Mouse (Mus musculus) kidney, postnatal 0 days (tissue): ENCODE results near the gene Iqsec1. TPM values are rescaled to one million over a fixed set of nuclear protein-coding genes. Genes with fewer than 3 reads are reported as not detected.
A peak's percentile ranks its signal among the peaks of the same experiment; 100 is the strongest.

Experiments
- ATAC-seq: fragments of 200-750 bp; cut with Nextera tagmentation; replicated peaks from 2 replicates; pipeline ENCODE4 v1.8.0; 2017; ENCODE audit warnings: low read depth, moderate number of reproducible peaks, moderate TSS enrichment, moderate library complexity; ENCODE audit not compliant: low FRiP score
- DNase-seq: peaks from one replicate; pipeline ENCODE4 v3.0.0-alpha.2; 2016; ENCODE audit warnings: low spot score
- H3K27ac ChIP-seq: fragments of 300-500 bp; sonication (generic); 2 replicates; pipeline ENCODE4 v1.5.1; 2014; ENCODE audit warnings: mild to moderate bottlenecking
- H3K27me3 ChIP-seq: fragments of 300-500 bp; sonication (generic); 2 replicates; pipeline ENCODE4 v1.6.1; 2014; ENCODE audit warnings: low read length, mixed read lengths; ENCODE audit not compliant: insufficient read depth
- H3K36me3 ChIP-seq: fragments of 300-500 bp; sonication (generic); 2 replicates; pipeline ENCODE4 v1.6.1; 2014; ENCODE audit warnings: low read length, mixed read lengths; ENCODE audit not compliant: insufficient read depth
- H3K4me1 ChIP-seq: fragments of 300-500 bp; sonication (generic); replicated peaks from 2 replicates; pipeline ENCODE4 v1.6.1; 2014; ENCODE audit warnings: antibody characterized with exemption, low read length, mixed read lengths; ENCODE audit not compliant: insufficient read depth
- H3K4me2 ChIP-seq: fragments of 300-500 bp; sonication (generic); 2 replicates; pipeline ENCODE4 v1.6.1; 2014; ENCODE audit warnings: mild to moderate bottlenecking, low read length, moderate library complexity, mixed read lengths
- H3K4me3 ChIP-seq: fragments of 300-500 bp; sonication (generic); replicated peaks from 2 replicates; pipeline ENCODE4 v1.5.1; 2014; ENCODE audit warnings: low read depth, low read length
- H3K9ac ChIP-seq: fragments of 300-500 bp; sonication (generic); 2 replicates; pipeline ENCODE4 v1.6.1; 2014; ENCODE audit warnings: low read depth, low read length
- H3K9me3 ChIP-seq: fragments of 300-500 bp; sonication (generic); replicated peaks from 2 replicates; pipeline ENCODE4 v1.6.1; 2016; ENCODE audit warnings: low read length, inconsistent platforms, mixed read lengths
- CTCF ChIP-seq: IDR thresholded peaks from 2 replicates; pipeline ENCODE4 v1.5.1; 2016; ENCODE audit warnings: antibody characterized with exemption, low read depth, mild to moderate bottlenecking, moderate library complexity
- WGBS: fragments of 180-500 bp; shearing (Covaris S2); extraction: QIAGEN DNeasy Blood & Tissue Kit; methylation state at CpG from one replicate; pipeline ENCODE4 v1.1.7; 2014; 5-methylcytosine and 5-hydroxymethylcytosine counted together
- polyA plus RNA-seq: library from polyadenylated mRNA; unstranded; fragments of >200 nt; fragmentation: Nextera tagmentation; extraction: Ambion mirVana; gene quantifications from 2 replicates; pipeline ENCODE4 v1.2.1, GENCODE M21; 2015

The Iqsec1 gene
- polyA plus RNA-seq, 1 experiment from 2014 or later, result 12.3 TPM

DNA sequence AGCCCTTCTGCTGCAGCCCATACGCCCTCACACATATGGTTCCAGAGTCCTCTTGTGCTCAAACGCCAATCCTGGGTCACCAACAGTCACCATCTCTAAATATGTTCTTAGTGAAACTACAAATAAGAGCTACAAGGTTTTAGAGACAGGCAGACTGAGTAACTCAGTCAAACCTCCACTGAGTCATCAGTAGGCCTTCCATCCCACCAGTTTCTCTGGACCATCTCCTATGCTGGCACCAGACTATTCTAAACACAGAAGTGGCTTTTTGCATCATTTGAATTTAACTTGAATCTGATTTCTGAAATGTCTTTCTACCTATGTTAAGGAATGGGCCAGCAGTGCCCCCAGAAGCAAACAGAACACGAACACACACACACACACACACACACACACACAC, 120.5 kb downstream of the Iqsec1 start:
- no peaks in the 10 kb centered on the region for H3K36me3 ChIP-seq
- 67% methylated on average over 3 of the region's 3 CpGs for WGBS
- no peak for TF ChIP-seq CTCF
- H3K4me2 ChIP-seq, result no peak overlapping the region
- H3K9ac ChIP-seq, result no peak overlapping the region
- DNase-seq (no peak), ATAC-seq (no peak)
- no peaks in the 10 kb centered on the region for H3K27me3 ChIP-seq
- H3K9me3 ChIP-seq, result no peaks in the 10 kb centered on the region
- H3K27ac ChIP-seq, result no peak overlapping the region
- no peak overlapping the region for H3K4me3 ChIP-seq
- H3K4me1 ChIP-seq, result no peaks in the 10 kb centered on the region

DNA sequence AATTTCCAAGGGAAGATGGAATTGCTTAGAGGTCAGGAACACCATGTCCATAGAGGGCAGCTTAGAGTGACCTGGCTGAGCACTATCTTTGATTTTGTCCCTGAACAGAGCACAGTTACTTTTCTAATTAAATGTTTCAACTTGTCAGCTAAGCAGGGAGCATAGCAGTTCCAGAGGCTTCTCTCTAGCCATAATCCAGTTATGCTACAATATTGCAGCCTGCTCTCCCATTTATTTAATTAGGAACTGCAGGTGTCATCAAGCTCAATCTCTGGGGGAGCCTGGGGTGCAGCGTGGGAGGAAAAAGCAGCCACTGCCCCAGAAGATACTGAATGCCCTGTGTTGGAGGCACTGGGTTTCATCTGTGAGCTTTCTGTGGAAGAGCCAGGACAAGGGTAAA, 127.1 kb downstream of the Iqsec1 start:
- WGBS, result 96% methylated on average over 1 of the region's 1 CpGs
- no peak for TF ChIP-seq CTCF
- H3K27ac ChIP-seq, result no peak overlapping the region
- H3K27me3 ChIP-seq, result no peaks in the 10 kb centered on the region
- no peaks in the 10 kb centered on the region for H3K36me3 ChIP-seq
- no peak overlapping the region for H3K4me3 ChIP-seq
- no peak overlapping the region for H3K4me2 ChIP-seq
- H3K9ac ChIP-seq, result no peak overlapping the region
- no peaks in the 10 kb centered on the region for H3K9me3 ChIP-seq
- no peak for ATAC-seq
- H3K4me1 ChIP-seq, result no peaks in the 10 kb centered on the region
- DNase-seq, result no peak

GRCm38 (mm10) chr6:90857844-90858243, 130.6 kb downstream of the Iqsec1 start:
- ATAC-seq, result no peak
- no peaks in the 10 kb centered on the region for H3K27me3 ChIP-seq
- no peak overlapping the region for H3K27ac ChIP-seq
- H3K9me3 ChIP-seq, result no peaks in the 10 kb centered on the region
- H3K4me1 ChIP-seq, result no peaks in the 10 kb centered on the region
- H3K4me3 ChIP-seq, result no peak overlapping the region
- H3K9ac ChIP-seq, result no peak overlapping the region
- TF ChIP-seq CTCF, result no peak
- no peaks in the 10 kb centered on the region for H3K36me3 ChIP-seq
- 90% methylated on average over 1 of the region's 1 CpGs for WGBS
- DNase-seq, result no peak
- no peak overlapping the region for H3K4me2 ChIP-seq

- DNase-seq, result peak; percentile 55
- Histone ChIP-seq H3K27ac (no peak overlapping the region), H3K4me3 (no peak overlapping the region), H3K27me3 (no peaks in the 10 kb centered on the region), H3K9me3 (no peaks in the 10 kb centered on the region), H3K9ac (no peak overlapping the region), H3K4me2 (no peak overlapping the region), H3K4me1 (no peaks in the 10 kb centered on the region), H3K36me3 (no peaks in the 10 kb centered on the region)
- WGBS, result 24% methylated on average over 2 of the region's 2 CpGs
- TF ChIP-seq CTCF, result no peak
- no peak for ATAC-seq
Observed at GRCm38 (mm10) chr6:90852360-90852759, 136.1 kb downstream of the Iqsec1 start.

DNA sequence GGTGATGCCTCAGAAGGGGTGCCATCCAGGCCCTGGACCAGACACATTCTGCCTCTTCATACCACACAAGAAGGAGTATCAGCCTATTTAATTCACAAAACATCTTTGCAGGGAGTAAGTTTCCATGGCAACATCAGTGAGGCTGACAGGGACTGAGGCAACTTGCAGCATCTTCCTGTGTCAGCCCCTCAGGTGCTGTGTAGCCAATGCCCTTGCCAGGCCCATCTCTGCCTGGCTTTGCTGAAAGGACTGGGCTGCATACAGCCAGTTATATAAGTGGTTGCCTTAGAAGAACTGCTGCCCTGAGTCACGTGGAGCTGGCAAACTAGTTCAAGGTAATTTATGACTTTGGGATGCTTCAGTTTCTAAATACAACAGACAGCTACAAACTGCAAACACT, 140.4 kb downstream of the Iqsec1 start:
- no peak overlapping the region for H3K9ac ChIP-seq
- 12% methylated on average over 1 of the region's 1 CpGs for WGBS
- no peak for TF ChIP-seq CTCF
- no peak for ATAC-seq
- no peaks in the 10 kb centered on the region for H3K36me3 ChIP-seq
- no peaks in the 10 kb centered on the region for H3K9me3 ChIP-seq
- no peaks in the 10 kb centered on the region for H3K27me3 ChIP-seq
- no peak overlapping the region for H3K27ac ChIP-seq
- no peaks in the 10 kb centered on the region for H3K4me1 ChIP-seq
- DNase-seq, result no peak
- no peak overlapping the region for H3K4me2 ChIP-seq
- no peak overlapping the region for H3K4me3 ChIP-seq

- ATAC-seq (no peak), DNase-seq (no peak)
- no peaks in the 10 kb centered on the region for H3K27me3 ChIP-seq
- no peak overlapping the region for H3K27ac ChIP-seq
- no peaks in the 10 kb centered on the region for H3K36me3 ChIP-seq
- H3K4me1 ChIP-seq, result no peaks in the 10 kb centered on the region
- no peak overlapping the region for H3K4me2 ChIP-seq
- 78% methylated on average over 2 of the region's 2 CpGs for WGBS
- H3K4me3 ChIP-seq, result no peak overlapping the region
- H3K9me3 ChIP-seq, result no peaks in the 10 kb centered on the region
- TF ChIP-seq CTCF, result no peak
- H3K9ac ChIP-seq, result no peak overlapping the region
Observed at GRCm38 (mm10) chr6:90847523-90847922, 141.0 kb downstream of the Iqsec1 start.

- H3K27me3 ChIP-seq, result no peaks in the 10 kb centered on the region
- no peak for TF ChIP-seq CTCF
- WGBS, result 88% methylated on average over 2 of the region's 2 CpGs
- H3K4me1 ChIP-seq, result no peaks in the 10 kb centered on the region
- no peak overlapping the region for H3K9ac ChIP-seq
- no peaks in the 10 kb centered on the region for H3K9me3 ChIP-seq
- H3K27ac ChIP-seq, result no peak overlapping the region
- no peaks in the 10 kb centered on the region for H3K36me3 ChIP-seq
- H3K4me3 ChIP-seq, result no peak overlapping the region
- no peak overlapping the region for H3K4me2 ChIP-seq
- no peak for ATAC-seq
- DNase-seq, result no peak
Observed at GRCm38 (mm10) chr6:90839972-90840371, 148.5 kb downstream of the Iqsec1 start.
